Mouse (Mus musculus): ENCODE data around the gene Slc8b1. TPM values are rescaled to one million over a fixed set of nuclear protein-coding genes. Genes with fewer than 3 reads are reported as not detected.
A peak's percentile ranks its signal among the peaks of the same experiment; 100 is the strongest.

Gene Slc8b1
- polyA plus RNA-seq, 1 experiment = 3.2 TPM

DNA sequence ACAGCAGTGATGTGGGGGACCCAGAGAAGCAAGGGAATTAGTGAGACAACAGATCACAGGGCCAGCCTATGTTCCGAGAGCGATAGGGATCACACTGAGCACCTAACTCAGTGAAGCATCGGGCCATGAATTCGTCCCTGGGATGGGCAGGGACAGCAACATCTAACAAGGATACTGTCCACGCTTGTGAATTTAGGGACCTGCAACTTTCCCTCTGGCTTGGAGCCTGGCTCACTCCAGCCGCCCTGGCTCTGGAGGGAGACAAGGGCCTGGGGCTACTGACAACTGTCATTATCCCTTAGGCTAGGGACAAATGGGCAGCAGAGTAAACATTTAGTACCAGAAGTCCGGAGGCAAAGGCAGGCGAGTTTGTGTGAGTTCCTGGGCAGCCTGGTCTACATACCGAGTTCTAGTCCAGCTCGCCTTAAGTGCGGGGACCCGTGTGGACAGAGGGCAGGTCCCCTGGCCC is 8.3 kb upstream of the Slc8b1 start:
- TF ChIP-seq CTCF (IDR thresholded peaks at IDR 0.05; ENCODE audit: control insufficient read depth, insufficient read depth, insufficient replicate concordance, low read depth, low read length) (no peak), POLR2A (IDR thresholded peaks at IDR 0.05; ENCODE audit: control insufficient read depth, low read depth, low read length) (0 out of 2 replicates have a peak, but pooled peaks have one; percentile 4)
- Histone ChIP-seq H3K36me3 (ENCODE audit: control insufficient read depth, insufficient read depth, low read length) (no peaks in the 10 kb centered on the region; the same call in 1 of the 2 replicates), H3K4me1 (ENCODE audit: control insufficient read depth, insufficient read depth, low read length) (peaks cover 23% of the 10 kb centered on the region), H3K27me3 (ENCODE audit: control insufficient read depth, insufficient read depth, low read length) (no peaks in the 10 kb centered on the region), H3K27ac (ENCODE audit: control insufficient read depth, insufficient read depth, low read depth, low read length) (peak overlapping the region; percentile 54), H3K4me3 (ENCODE audit: control insufficient read depth, low read depth, low read length) (peak overlapping the region; percentile 99)

DNA sequence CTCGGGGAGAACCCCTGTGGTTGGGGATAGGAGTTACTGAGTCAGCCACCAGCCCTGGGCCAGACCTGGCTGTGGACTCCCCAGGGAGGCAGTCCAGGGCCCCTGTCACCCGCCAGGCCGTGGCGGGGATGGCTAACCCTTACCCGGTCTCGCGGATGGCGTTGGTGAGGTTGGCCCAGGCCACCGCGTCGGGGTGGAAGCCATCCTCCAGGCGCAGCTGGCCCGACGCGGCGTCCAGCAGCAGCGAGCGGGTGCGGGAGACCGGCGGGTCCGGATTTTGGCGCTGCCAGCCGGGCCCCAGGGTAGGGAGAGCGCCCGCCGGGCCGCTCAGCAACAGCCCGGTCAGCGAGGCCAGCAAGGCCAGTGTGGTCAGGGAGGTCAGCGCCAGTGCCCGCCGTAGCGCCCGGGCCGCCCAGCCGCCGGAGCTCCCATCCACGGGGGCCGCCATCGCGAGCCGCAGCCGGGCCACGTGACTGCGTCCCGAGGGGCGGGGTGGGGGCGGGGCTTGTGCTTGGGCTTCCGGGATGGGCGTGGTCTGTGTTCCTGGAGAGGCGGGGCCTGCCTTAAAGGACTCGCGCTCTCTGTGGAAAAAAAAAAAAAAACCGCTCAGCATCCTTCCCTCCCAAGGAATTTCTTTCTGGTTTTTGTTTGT is 7.7 kb upstream of the Slc8b1 start, which contains the start of gene Plbd2:
Gene Plbd2 (minus strand): TSS at position 482 of the 652 bp plus-strand sequence.
- TF ChIP-seq POLR2A (IDR thresholded peaks at IDR 0.05; ENCODE audit: control insufficient read depth, low read depth, low read length) (peak; percentile 64), CTCF (IDR thresholded peaks at IDR 0.05; ENCODE audit: control insufficient read depth, insufficient read depth, insufficient replicate concordance, low read depth, low read length) (no peak)
- H3K27me3 ChIP-seq (ENCODE audit: control insufficient read depth, insufficient read depth, low read length) = no peaks in the 10 kb centered on the region
- H3K27ac ChIP-seq (ENCODE audit: control insufficient read depth, insufficient read depth, low read depth, low read length) = peak within 1 kb of the TSS; percentile 54
- peaks cover 23% of the 10 kb centered on the region for H3K4me1 ChIP-seq (ENCODE audit: control insufficient read depth, insufficient read depth, low read length)
- H3K4me3 ChIP-seq (ENCODE audit: control insufficient read depth, low read depth, low read length) = peak within 1 kb of the TSS; percentile 99
- H3K36me3 ChIP-seq (ENCODE audit: control insufficient read depth, insufficient read depth, low read length) = no peaks in the 10 kb centered on the region; the same call in 1 of the 2 replicates

DNA sequence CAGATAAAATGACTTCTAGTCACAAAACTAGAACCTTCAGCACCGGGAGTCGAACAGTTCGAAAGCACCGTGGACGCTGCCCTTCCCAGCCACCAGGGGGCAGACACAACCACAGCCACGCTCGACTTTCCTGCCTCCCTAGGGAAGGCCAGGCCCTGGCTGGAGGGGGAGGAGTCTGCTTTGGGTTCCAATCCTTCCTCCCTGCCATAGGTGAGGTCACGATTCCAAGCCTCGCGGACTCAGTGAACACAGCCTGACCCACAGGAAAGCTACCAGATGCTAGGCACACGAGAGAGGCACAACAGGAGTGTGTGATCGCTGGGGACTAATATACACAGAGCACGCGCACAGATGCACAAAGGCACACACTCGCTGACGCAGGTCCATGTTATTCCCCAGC is 5.6 kb upstream of the Slc8b1 start:
- TF ChIP-seq POLR2A (IDR thresholded peaks at IDR 0.05; ENCODE audit: control insufficient read depth, low read depth, low read length) (no peak), CTCF (IDR thresholded peaks at IDR 0.05; ENCODE audit: control insufficient read depth, insufficient read depth, insufficient replicate concordance, low read depth, low read length) (peak; percentile 91)
- Histone ChIP-seq H3K4me3 (ENCODE audit: control insufficient read depth, low read depth, low read length) (peak overlapping the region; percentile 13; the same call in 1 of the 2 replicates), H3K36me3 (ENCODE audit: control insufficient read depth, insufficient read depth, low read length) (no peaks in the 10 kb centered on the region), H3K27ac (ENCODE audit: control insufficient read depth, insufficient read depth, low read depth, low read length) (no peak overlapping the region), H3K4me1 (ENCODE audit: control insufficient read depth, insufficient read depth, low read length) (peaks cover 24% of the 10 kb centered on the region), H3K27me3 (ENCODE audit: control insufficient read depth, insufficient read depth, low read length) (no peaks in the 10 kb centered on the region)

DNA sequence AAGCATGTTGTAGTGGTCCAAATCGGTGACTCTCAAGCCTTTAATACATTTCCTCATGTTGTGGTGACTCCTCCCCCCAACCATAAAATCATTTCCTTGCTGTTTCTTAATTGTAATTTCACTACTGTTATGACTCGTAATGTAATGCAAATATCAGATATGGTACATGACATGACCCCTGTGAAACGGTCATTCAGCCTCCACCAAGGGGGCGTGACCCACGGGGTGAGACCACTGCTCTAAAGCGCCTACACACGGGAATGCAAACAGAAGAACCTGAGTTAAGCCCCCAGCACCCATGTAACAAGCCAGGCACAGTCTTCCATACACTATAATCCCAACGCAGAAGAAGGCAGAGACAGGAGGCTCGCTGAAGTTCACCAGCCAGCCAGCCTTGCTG is 5.2 kb upstream of the Slc8b1 start:
- peaks cover 27% of the 10 kb centered on the region for H3K4me1 ChIP-seq (ENCODE audit: control insufficient read depth, insufficient read depth, low read length)
- no peaks in the 10 kb centered on the region for H3K36me3 ChIP-seq (ENCODE audit: control insufficient read depth, insufficient read depth, low read length)
- H3K27ac ChIP-seq (ENCODE audit: control insufficient read depth, insufficient read depth, low read depth, low read length) = no peak overlapping the region
- no peak overlapping the region for H3K4me3 ChIP-seq (ENCODE audit: control insufficient read depth, low read depth, low read length)
- TF ChIP-seq POLR2A (IDR thresholded peaks at IDR 0.05; ENCODE audit: control insufficient read depth, low read depth, low read length) (no peak), CTCF (IDR thresholded peaks at IDR 0.05; ENCODE audit: control insufficient read depth, insufficient read depth, insufficient replicate concordance, low read depth, low read length) (no peak)
- H3K27me3 ChIP-seq (ENCODE audit: control insufficient read depth, insufficient read depth, low read length) = no peaks in the 10 kb centered on the region

DNA sequence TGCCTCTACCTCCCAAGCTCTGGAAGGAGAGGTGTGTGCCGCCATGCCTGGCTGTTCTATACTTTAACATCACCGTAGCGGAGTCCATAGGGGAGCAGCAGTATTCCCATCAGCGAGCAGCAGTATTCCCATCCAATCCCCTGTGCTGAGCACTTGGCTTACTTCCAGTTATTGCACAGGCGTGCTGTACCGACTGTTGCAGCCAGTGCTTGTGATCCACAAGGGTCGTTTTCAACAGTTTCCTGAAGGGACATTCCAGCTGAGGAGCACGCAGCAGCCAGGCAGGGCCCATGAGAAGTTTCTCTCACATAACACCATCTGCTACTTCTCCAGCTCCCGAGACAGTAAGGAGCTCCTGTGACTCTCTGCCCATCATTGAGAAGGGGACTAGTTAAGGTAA is 4.5 kb upstream of the Slc8b1 start:
- TF ChIP-seq POLR2A (IDR thresholded peaks at IDR 0.05; ENCODE audit: control insufficient read depth, low read depth, low read length) (no peak), CTCF (IDR thresholded peaks at IDR 0.05; ENCODE audit: control insufficient read depth, insufficient read depth, insufficient replicate concordance, low read depth, low read length) (no peak)
- no peak overlapping the region for H3K4me3 ChIP-seq (ENCODE audit: control insufficient read depth, low read depth, low read length)
- no peaks in the 10 kb centered on the region for H3K27me3 ChIP-seq (ENCODE audit: control insufficient read depth, insufficient read depth, low read length)
- no peak overlapping the region for H3K27ac ChIP-seq (ENCODE audit: control insufficient read depth, insufficient read depth, low read depth, low read length)
- no peaks in the 10 kb centered on the region for H3K36me3 ChIP-seq (ENCODE audit: control insufficient read depth, insufficient read depth, low read length)
- H3K4me1 ChIP-seq (ENCODE audit: control insufficient read depth, insufficient read depth, low read length) = peaks cover 31% of the 10 kb centered on the region

DNA sequence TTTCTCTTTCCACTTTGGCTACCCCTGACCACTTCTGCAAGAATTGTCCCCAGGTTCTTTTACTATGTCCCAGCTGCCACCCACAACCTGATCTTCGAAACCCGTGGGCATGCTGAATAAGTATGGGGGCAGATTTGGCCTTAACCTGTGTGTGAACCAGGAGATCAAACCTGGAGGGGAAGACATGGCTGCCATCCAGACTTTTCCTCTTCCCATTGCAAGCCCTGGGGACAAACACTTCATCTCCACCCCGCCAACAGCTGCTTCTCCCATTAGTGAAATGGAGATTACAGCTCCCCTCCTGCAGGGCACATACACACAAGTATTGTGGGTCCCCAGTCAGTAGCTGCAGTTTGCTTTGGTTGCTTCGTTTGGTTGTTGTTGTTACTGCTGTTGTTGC is 3.7 kb upstream of the Slc8b1 start:
- Histone ChIP-seq H3K27me3 (ENCODE audit: control insufficient read depth, insufficient read depth, low read length) (no peaks in the 10 kb centered on the region), H3K27ac (ENCODE audit: control insufficient read depth, insufficient read depth, low read depth, low read length) (no peak overlapping the region), H3K4me3 (ENCODE audit: control insufficient read depth, low read depth, low read length) (no peak overlapping the region), H3K36me3 (ENCODE audit: control insufficient read depth, insufficient read depth, low read length) (no peaks in the 10 kb centered on the region), H3K4me1 (ENCODE audit: control insufficient read depth, insufficient read depth, low read length) (peaks cover 32% of the 10 kb centered on the region)
- TF ChIP-seq POLR2A (IDR thresholded peaks at IDR 0.05; ENCODE audit: control insufficient read depth, low read depth, low read length) (no peak), CTCF (IDR thresholded peaks at IDR 0.05; ENCODE audit: control insufficient read depth, insufficient read depth, insufficient replicate concordance, low read depth, low read length) (no peak)

DNA sequence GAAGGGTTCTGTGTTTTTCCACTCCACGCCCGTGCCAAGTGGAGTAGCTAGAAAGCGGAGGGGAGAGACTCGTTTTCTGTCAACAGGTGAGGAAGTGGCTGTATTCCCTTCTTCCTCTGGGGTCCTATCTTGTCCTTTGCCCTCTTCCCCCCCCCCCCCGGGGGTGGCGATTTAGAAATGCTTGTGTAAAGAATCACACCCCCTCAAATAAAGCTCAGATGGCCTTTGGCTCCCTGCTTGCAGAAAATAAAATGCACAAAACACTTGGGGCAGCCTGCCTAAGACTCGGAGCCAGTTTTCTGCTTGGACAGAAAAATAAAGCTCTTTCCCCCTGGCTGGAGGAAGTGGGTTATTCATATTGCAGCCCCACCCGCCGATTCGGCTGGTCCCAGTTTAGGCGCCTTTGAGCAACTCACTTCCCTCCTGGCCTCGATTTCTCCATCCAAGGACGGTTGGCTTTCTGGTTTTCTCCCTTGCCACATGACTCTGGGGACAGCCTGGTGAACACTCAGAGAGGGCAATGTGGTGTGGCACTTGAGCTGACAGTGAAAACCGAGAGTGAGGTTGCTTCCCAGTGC is 764 bp downstream of the Slc8b1 start:
- Histone ChIP-seq H3K27ac (ENCODE audit: control insufficient read depth, insufficient read depth, low read depth, low read length) (no peak overlapping the region), H3K4me3 (ENCODE audit: control insufficient read depth, low read depth, low read length) (peak overlapping the region; percentile 88), H3K4me1 (ENCODE audit: control insufficient read depth, insufficient read depth, low read length) (peaks cover 14% of the 10 kb centered on the region), H3K36me3 (ENCODE audit: control insufficient read depth, insufficient read depth, low read length) (no peaks in the 10 kb centered on the region), H3K27me3 (ENCODE audit: control insufficient read depth, insufficient read depth, low read length) (no peaks in the 10 kb centered on the region)
- no peak for TF ChIP-seq CTCF (IDR thresholded peaks at IDR 0.05; ENCODE audit: control insufficient read depth, insufficient read depth, insufficient replicate concordance, low read depth, low read length)
- no peak for TF ChIP-seq POLR2A (IDR thresholded peaks at IDR 0.05; ENCODE audit: control insufficient read depth, low read depth, low read length)

Data from testis, adult 2 months (tissue).